Mouse (Mus musculus): ENCODE measurements around the gene Nfia.

The Nfia gene
- long read RNA-seq, experiment 1, partial matches to known transcripts = 4 of 130 reads
- long read RNA-seq, experiment 1, other reads (novel, unspliced or antisense) = 126 of 130 reads
- long read RNA-seq, experiment 2, partial matches to known transcripts = 8 of 45 reads
- long read RNA-seq, experiment 2, other reads (novel, unspliced or antisense) = 37 of 45 reads

GRCm38 (mm10) chr4:97772641-97773040, at the start of gene Nfia:
TSS of gene Nfia (plus strand) at chr4:97772734.
- intact Hi-C loops (cut with DNase I) = loop anchor here (2.0 to 5.0 kb wide), 2 partner anchors 16 to 155 kb away; no protein-coding TSS in a partner anchor

GRCm38 (mm10) chr4:97723374-97723773, 49.2 kb upstream of the Nfia start:
- intact Hi-C loops (cut with DNase I) = no loop called here

- intact Hi-C loops (cut with DNase I) = no loop called here
Observed at GRCm38 (mm10) chr4:97728520-97728919, 44.0 kb upstream of the Nfia start.

- intact Hi-C loops (cut with DNase I) = no loop called here
Observed at GRCm38 (mm10) chr4:97729999-97730398, 42.5 kb upstream of the Nfia start.

GRCm38 (mm10) chr4:97730416-97730815, 42.1 kb upstream of the Nfia start:
- intact Hi-C loops (cut with DNase I) = no loop called here

- intact Hi-C loops (cut with DNase I) = no loop called here
Observed at GRCm38 (mm10) chr4:97733392-97733791, 39.1 kb upstream of the Nfia start.

GRCm38 (mm10) chr4:97743932-97744331, 28.6 kb upstream of the Nfia start:
- intact Hi-C loops (cut with DNase I) = no loop called here

GRCm38 (mm10) chr4:97745296-97746105, 27.0 kb upstream of the Nfia start:
- intact Hi-C loops (cut with DNase I) = loop anchor here (1.0 to 5.0 kb wide), 3 partner anchors 68 to 708 kb away; no protein-coding TSS in a partner anchor

- intact Hi-C loops (cut with DNase I) = loop anchor here (5.0 kb wide), 2 partner anchors 69 to 709 kb away; no protein-coding TSS in a partner anchor
Observed at GRCm38 (mm10) chr4:97746106-97746900, 26.2 kb upstream of the Nfia start.

GRCm38 (mm10) chr4:97750401-97750800, 22.1 kb upstream of the Nfia start:
- intact Hi-C loops (cut with DNase I) = loop anchor here (2.0 to 10.0 kb wide), 6 partner anchors 94 to 692 kb away; no protein-coding TSS in a partner anchor

- intact Hi-C loops (cut with DNase I) = loop anchor here (2.0 to 10.0 kb wide), 6 partner anchors 94 to 691 kb away; no protein-coding TSS in a partner anchor
Observed at GRCm38 (mm10) chr4:97751030-97751482, 21.5 kb upstream of the Nfia start.

- intact Hi-C loops (cut with DNase I) = loop anchor here (2.0 to 10.0 kb wide), 6 partner anchors 93 to 691 kb away; no protein-coding TSS in a partner anchor
Observed at GRCm38 (mm10) chr4:97751483-97752251, 20.9 kb upstream of the Nfia start.

- intact Hi-C loops (cut with DNase I) = loop anchor here (5.0 to 10.0 kb wide), 3 partner anchors 92 to 690 kb away; no protein-coding TSS in a partner anchor
Observed at GRCm38 (mm10) chr4:97752276-97753010, 20.1 kb upstream of the Nfia start.

- intact Hi-C loops (cut with DNase I) = loop anchor here (5.0 to 10.0 kb wide), 3 partner anchors 91 to 689 kb away; no protein-coding TSS in a partner anchor
Observed at GRCm38 (mm10) chr4:97753521-97753920, 19.0 kb upstream of the Nfia start.

GRCm38 (mm10) chr4:97754241-97754640, 18.3 kb upstream of the Nfia start:
- intact Hi-C loops (cut with DNase I) = loop anchor here (5.0 to 10.0 kb wide), 3 partner anchors 91 to 688 kb away; no protein-coding TSS in a partner anchor

- intact Hi-C loops (cut with DNase I) = loop anchor here (2.0 to 10.0 kb wide), 2 partner anchors 15 to 87 kb away; partner anchors contain the start of gene Nfia
Observed at GRCm38 (mm10) chr4:97757207-97757977, 15.1 kb upstream of the Nfia start.

- intact Hi-C loops (cut with DNase I) = loop anchor here (2.0 to 10.0 kb wide), 2 partner anchors 15 to 87 kb away; partner anchors contain the start of gene Nfia
Observed at GRCm38 (mm10) chr4:97757978-97758461, 14.5 kb upstream of the Nfia start.

- intact Hi-C loops (cut with DNase I) = loop anchor here (10.0 kb wide), 1 partner anchor 86 kb away; no protein-coding TSS in a partner anchor
Observed at GRCm38 (mm10) chr4:97758661-97759060, 13.9 kb upstream of the Nfia start.

Measured in adrenal gland (tissue).